Mouse (Mus musculus) left cerebral cortex, postnatal 14 days (tissue): ENCODE results near the gene Dtnbp1. TPM values are rescaled to one million over a fixed set of nuclear protein-coding genes. Genes with fewer than 3 reads are reported as not detected.

Experiments
- total RNA-seq, 2 experiments: library from RNA; stranded (reverse); gene quantifications; 2 replicates each; pipeline ENCODE4 v1.2.3; 2021

Dtnbp1 gene
- total RNA-seq, 2 experiments from 2014 or later = 78.9 to 89.5 TPM

Other genes with a start within 250 kb of the Dtnbp1 start
- under 1 TPM in 1 of 2 experiments, not detected in 1; 0.13 TPM for gene Gm9817, start 76.5 kb upstream of the Dtnbp1 start, total RNA-seq